Mouse (Mus musculus): ENCODE measurements at regions not wholly inside any gene's neighbourhood (a gene's known extent, or its start where the extent isn't known, plus 50 kb on each side); places are given as distances from the start of the nearest gene placed in this dataset.

DNA sequence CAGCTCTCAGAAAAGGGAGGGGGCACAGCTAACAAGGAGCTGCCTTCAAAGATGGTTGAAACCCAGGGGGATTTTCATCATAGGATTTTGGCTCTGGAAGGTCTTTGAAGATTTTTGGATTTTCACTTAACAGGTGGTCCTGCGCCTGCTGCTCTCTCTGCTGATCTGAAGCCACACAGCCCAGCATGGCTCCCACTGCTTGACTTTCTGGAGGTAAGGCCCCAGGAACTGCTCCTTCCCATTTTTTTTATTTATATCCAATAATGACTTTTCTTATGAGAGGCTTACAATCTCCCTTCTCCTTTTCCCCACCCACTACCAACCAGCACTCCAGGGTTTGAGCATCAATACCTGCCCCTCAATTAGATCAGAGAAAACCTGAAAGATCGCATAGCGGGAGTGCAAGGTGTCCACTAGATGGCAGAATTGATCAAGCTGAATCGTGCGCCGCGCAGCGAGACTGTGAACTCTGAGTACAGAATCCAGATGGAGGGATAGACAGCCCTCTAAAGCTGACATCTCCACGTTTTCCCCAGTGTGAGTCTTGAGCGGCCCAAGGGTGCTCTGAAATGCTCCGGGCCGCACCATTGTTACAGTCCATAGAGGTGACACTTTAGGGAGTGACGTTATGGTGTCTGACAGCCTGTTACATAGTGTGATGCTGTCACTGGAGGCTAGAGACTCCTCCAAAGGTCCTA, 194.6 kb upstream of the Ednrb start:
- Histone ChIP-seq H3K4me1 (0 out of 2 replicates have a peak, but pooled peaks cover 2% of the 10 kb centered on the region), H3K27me3 (peaks cover 34% of the 10 kb centered on the region), H3K9me3 (replicated peaks) (no peaks in the 10 kb centered on the region), H3K36me3 (no peaks in the 10 kb centered on the region), H3K4me2 (peak overlapping the region; percentile 43), H3K27ac (no peak overlapping the region), H3K9ac (no peak overlapping the region), H3K4me3 (replicated peaks) (no peak overlapping the region)
- ATAC-seq (replicated peaks; ENCODE audit: low FRiP score), result peak; percentile 60
- 8% methylated on average over 13 of the region's 13 CpGs for WGBS

GRCm38 (mm10) chr14:104033606-104034005, 189.4 kb upstream of the Ednrb start:
- H3K4me2 ChIP-seq, result no peak overlapping the region
- H3K27me3 ChIP-seq, result peaks cover 24% of the 10 kb centered on the region
- H3K4me3 ChIP-seq (replicated peaks), result no peak overlapping the region
- 0 out of 2 replicates have a peak, but pooled peaks cover 2% of the 10 kb centered on the region for H3K4me1 ChIP-seq
- H3K9ac ChIP-seq, result no peak overlapping the region
- no peak for ATAC-seq (replicated peaks; ENCODE audit: low FRiP score)
- no peaks in the 10 kb centered on the region for H3K9me3 ChIP-seq (replicated peaks)
- no peaks in the 10 kb centered on the region for H3K36me3 ChIP-seq
- H3K27ac ChIP-seq, result no peak overlapping the region
- 41% methylated on average over 1 of the region's 1 CpGs for WGBS

DNA sequence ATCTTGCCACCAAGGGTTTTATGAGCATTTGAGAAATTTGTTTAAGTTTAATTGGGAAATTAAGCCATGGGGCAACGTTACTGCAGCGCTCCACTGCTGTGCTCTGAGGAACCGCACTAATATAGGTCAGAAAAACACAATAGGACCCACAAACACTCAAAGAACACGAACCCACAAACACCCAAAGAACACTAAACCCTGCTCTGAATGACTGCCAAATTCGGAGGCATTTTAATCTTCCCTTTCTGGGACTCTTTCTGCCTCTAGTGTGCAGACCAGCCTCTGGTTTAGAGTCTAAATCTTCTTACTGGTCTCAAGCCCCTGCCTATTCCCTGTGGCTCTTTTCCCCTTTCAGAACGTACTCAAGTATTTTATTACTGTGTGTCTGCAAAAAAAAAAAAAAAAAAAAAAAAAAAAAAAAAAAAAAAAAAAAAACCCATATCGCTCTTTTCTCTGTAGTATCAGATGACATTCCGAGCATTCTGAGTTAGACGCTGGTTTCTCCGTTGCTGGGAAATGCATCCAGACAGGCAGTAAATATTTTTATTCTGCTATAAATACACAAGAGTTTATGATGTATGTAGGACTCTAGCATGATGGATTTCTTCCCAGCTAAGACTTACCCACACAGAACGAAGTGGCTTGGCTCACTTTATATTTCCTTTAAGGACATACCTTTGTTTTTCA, 186.7 kb upstream of the Ednrb start:
- Histone ChIP-seq H3K27ac (no peak overlapping the region), H3K4me3 (replicated peaks) (no peak overlapping the region), H3K36me3 (no peaks in the 10 kb centered on the region), H3K9me3 (replicated peaks) (no peaks in the 10 kb centered on the region), H3K27me3 (peaks cover 16% of the 10 kb centered on the region), H3K9ac (no peak overlapping the region), H3K4me2 (no peak overlapping the region), H3K4me1 (peaks cover 11% of the 10 kb centered on the region; the same call in 1 of the 2 replicates)
- ATAC-seq (replicated peaks; ENCODE audit: low FRiP score), result no peak
- WGBS, result 31% methylated on average over 11 of the region's 11 CpGs

DNA sequence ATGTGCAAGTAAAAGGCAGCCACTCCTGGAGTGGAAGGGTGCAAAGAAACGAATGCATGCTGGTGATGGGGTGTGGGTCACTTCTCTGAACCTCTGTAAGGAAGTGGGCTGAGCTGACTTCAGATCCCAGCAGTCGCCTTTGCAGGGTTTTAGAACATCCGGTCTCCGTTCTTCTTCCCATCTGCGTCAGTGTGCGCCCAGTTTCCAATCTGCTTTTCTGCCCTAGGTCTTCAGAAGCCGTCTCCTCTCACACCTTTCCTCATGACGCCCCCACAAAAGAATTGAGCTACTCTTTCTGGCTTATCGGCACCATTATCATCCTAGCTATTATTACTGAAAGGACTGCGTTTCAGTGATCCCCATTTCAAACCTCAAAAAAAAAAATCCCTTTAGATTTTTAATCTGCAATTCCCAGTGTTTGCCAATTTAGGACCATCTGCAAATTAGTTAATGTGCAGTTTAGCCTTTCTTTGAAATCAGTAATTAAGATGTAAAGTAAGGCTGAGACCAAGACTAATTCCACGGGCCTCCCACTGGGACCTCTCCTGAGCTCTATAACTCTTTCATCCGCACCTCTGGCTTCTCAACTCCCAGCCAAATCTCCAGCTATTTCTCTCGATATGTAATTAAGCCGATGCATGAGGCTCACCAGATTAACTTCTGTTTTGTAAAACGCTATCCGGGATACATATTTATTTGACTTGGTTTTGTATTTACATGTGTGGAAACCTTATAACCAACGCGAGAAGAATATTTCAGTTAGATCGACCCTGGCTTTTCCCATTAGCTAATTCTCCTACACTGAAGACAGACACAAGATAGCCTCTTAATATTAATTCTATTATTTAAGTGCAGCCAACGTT, 185.7 kb upstream of the Ednrb start:
- no peaks in the 10 kb centered on the region for H3K9me3 ChIP-seq (replicated peaks)
- H3K27me3 ChIP-seq, result peaks cover 13% of the 10 kb centered on the region
- 39% methylated on average over 20 of the region's 20 CpGs for WGBS
- peaks cover 11% of the 10 kb centered on the region; the same call in 1 of the 2 replicates for H3K4me1 ChIP-seq
- H3K36me3 ChIP-seq, result no peaks in the 10 kb centered on the region
- no peak for ATAC-seq (replicated peaks; ENCODE audit: low FRiP score)
- no peak overlapping the region for H3K9ac ChIP-seq
- H3K4me3 ChIP-seq (replicated peaks), result no peak overlapping the region
- no peak overlapping the region for H3K4me2 ChIP-seq
- no peak overlapping the region for H3K27ac ChIP-seq

GRCm38 (mm10) chr14:104027900-104028285, 183.7 kb upstream of the Ednrb start:
- H3K27me3 ChIP-seq, result peaks cover 12% of the 10 kb centered on the region
- no peaks in the 10 kb centered on the region for H3K36me3 ChIP-seq
- WGBS, result 86% methylated on average over 8 of the region's 8 CpGs
- no peak overlapping the region for H3K9ac ChIP-seq
- H3K4me2 ChIP-seq, result no peak overlapping the region
- H3K4me1 ChIP-seq, result peaks cover 11% of the 10 kb centered on the region; the same call in 1 of the 2 replicates
- H3K4me3 ChIP-seq (replicated peaks), result no peak overlapping the region
- no peak for ATAC-seq (replicated peaks; ENCODE audit: low FRiP score)
- no peak overlapping the region for H3K27ac ChIP-seq
- H3K9me3 ChIP-seq (replicated peaks), result no peaks in the 10 kb centered on the region

GRCm38 (mm10) chr14:104027077-104027899, 183.1 kb upstream of the Ednrb start:
- H3K36me3 ChIP-seq, result no peaks in the 10 kb centered on the region
- H3K9ac ChIP-seq, result no peak overlapping the region
- 30% methylated on average over 17 of the region's 17 CpGs for WGBS
- H3K9me3 ChIP-seq (replicated peaks), result no peaks in the 10 kb centered on the region
- H3K27me3 ChIP-seq, result peaks cover 12% of the 10 kb centered on the region
- peak; percentile 84 for ATAC-seq (replicated peaks; ENCODE audit: low FRiP score)
- no peak overlapping the region for H3K27ac ChIP-seq
- H3K4me1 ChIP-seq, result peaks cover 11% of the 10 kb centered on the region; the same call in 1 of the 2 replicates
- no peak overlapping the region for H3K4me3 ChIP-seq (replicated peaks)
- peak overlapping the region; percentile 25; the same call in 1 of the 2 replicates for H3K4me2 ChIP-seq

DNA sequence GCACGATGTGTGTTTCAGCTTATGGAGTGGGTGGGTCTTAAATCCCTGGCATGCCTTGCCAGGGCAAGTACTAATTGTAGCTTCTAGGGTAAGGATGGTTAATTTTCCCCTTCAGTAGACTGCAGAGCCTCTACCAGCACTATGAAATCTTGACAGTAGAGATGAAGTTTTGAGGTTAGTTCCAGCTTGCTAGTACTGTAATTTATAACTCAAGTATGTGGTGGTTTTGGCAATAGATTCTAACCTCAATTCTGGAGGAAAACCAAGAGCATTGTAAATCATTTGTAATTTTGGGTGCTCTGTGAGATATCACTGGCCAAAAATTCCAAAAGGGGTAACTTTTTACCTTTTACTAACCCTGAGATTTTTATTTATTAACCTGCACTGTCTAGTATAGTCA, 164.3 kb upstream of the Ednrb start:
- Histone ChIP-seq H3K9ac (no peak overlapping the region), H3K36me3 (no peaks in the 10 kb centered on the region), H3K27ac (no peak overlapping the region), H3K4me2 (no peak overlapping the region), H3K4me1 (no peaks in the 10 kb centered on the region), H3K4me3 (replicated peaks) (no peak overlapping the region), H3K27me3 (no peaks in the 10 kb centered on the region), H3K9me3 (replicated peaks) (no peaks in the 10 kb centered on the region)
- ATAC-seq (replicated peaks; ENCODE audit: low FRiP score), result no peak
- WGBS, result 80% methylated on average over 1 of the region's 1 CpGs

DNA sequence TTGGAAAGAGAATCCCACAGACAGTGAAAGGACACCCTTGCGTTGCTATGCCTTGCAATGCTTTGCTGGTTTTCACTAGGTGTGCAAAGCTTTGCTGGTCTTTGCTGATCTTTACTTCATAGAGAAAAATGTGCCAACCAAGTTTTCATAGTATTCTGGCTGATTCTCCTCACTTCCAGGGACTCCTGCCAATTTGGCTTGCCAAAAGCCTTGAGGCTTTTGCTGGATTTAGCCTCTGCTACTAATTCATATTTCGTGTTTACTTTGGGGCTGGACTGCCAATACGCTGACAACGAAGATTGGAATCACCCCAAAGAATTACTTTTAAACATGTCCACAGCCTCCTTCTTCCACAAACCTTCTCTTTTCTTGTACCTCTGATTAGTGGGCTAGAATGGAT, 162.2 kb upstream of the Ednrb start:
- no peaks in the 10 kb centered on the region for H3K27me3 ChIP-seq
- no peaks in the 10 kb centered on the region for H3K9me3 ChIP-seq (replicated peaks)
- no peak for ATAC-seq (replicated peaks; ENCODE audit: low FRiP score)
- no peaks in the 10 kb centered on the region for H3K4me1 ChIP-seq
- H3K4me3 ChIP-seq (replicated peaks), result no peak overlapping the region
- WGBS, result 81% methylated on average over 4 of the region's 4 CpGs
- no peak overlapping the region for H3K4me2 ChIP-seq
- no peak overlapping the region for H3K27ac ChIP-seq
- H3K9ac ChIP-seq, result no peak overlapping the region
- no peaks in the 10 kb centered on the region for H3K36me3 ChIP-seq

DNA sequence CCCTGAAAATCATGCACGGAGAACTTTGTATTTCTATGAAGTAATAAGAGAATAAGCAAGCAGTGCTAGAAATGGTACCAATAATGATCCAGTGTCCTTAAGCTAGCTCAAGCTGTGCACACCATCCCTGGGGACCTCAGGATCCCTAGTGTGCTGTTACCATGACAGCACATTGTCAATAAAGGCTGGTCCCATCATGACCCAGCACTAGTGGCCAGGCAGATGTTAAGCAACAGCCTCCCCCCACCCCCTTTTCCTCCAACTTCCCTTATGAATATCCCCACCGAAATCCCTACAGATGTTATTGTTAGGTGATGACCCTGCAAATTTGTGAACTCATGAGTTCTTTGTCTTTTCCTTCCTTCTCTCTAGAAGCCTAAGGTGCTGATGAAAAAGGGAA, 160.9 kb upstream of the Ednrb start:
- no peak for ATAC-seq (replicated peaks; ENCODE audit: low FRiP score)
- Histone ChIP-seq H3K27ac (no peak overlapping the region), H3K4me1 (no peaks in the 10 kb centered on the region), H3K36me3 (no peaks in the 10 kb centered on the region), H3K4me3 (replicated peaks) (no peak overlapping the region), H3K9me3 (replicated peaks) (no peaks in the 10 kb centered on the region), H3K4me2 (no peak overlapping the region), H3K27me3 (no peaks in the 10 kb centered on the region), H3K9ac (no peak overlapping the region)
- WGBS, result 87% methylated on average over 2 of the region's 2 CpGs

DNA sequence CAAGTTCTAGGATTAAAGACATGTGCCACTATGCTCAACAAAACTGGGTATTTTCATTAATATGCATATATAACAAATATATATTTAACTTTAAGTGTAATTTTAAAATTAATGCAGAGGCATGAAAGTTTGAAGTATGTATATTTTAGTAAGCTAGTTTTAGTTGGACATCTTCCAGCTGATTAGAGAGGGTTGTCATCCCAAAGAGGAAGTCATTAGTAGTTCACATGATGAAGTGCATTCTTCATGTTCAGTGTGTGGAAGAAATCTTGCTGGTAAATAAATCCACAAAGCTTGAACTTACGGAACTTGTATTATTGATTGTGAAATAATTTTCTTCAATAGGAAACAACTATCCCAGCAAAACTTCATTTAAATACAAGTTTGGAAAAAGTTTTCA, 158.2 kb upstream of the Ednrb start:
- no peak for ATAC-seq (replicated peaks; ENCODE audit: low FRiP score)
- Histone ChIP-seq H3K27ac (no peak overlapping the region), H3K9ac (no peak overlapping the region), H3K9me3 (replicated peaks) (no peaks in the 10 kb centered on the region), H3K27me3 (no peaks in the 10 kb centered on the region), H3K36me3 (no peaks in the 10 kb centered on the region), H3K4me1 (no peaks in the 10 kb centered on the region), H3K4me3 (replicated peaks) (no peak overlapping the region), H3K4me2 (no peak overlapping the region)
- 48% methylated on average over 1 of the region's 1 CpGs for WGBS

DNA sequence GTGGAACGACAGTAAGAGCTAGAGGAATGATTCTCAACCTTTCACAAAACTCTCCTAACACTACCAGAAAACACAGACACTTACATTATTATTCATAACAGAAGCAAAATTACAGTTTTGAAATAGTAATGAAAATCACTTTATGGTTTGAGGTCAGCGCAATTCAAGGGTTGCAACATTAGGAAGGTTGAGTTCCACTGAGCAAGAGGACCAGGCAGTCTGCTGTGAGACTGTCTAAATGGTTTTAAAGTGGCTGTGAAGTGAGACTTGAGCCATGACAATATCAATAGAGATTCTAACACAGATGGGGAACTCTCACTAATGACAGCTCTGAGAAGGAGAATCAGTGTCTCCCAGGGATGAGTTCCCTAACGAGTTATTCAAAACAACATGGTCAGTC, 146.2 kb upstream of the Ednrb start:
- Histone ChIP-seq H3K9me3 (replicated peaks) (no peaks in the 10 kb centered on the region), H3K36me3 (no peaks in the 10 kb centered on the region), H3K27me3 (no peaks in the 10 kb centered on the region), H3K4me3 (replicated peaks) (no peak overlapping the region), H3K9ac (no peak overlapping the region), H3K4me2 (no peak overlapping the region), H3K4me1 (no peaks in the 10 kb centered on the region), H3K27ac (no peak overlapping the region)
- WGBS, result 90% methylated on average over 3 of the region's 3 CpGs
- ATAC-seq (replicated peaks; ENCODE audit: low FRiP score), result no peak

Data from kidney, embryonic 15.5 days (tissue).